Mouse (Mus musculus) gastrocnemius, adult 2 months (tissue): Measurements from ENCODE around the gene Btnl9. TPM values are rescaled to one million over a fixed set of nuclear protein-coding genes. Genes with fewer than 3 reads are reported as not detected.
A peak's percentile ranks its signal among the peaks of the same experiment; 100 is the strongest.

ENCODE experiments used
- DNase-seq: peaks from one replicate; pipeline ENCODE4 v3.0.0; 2022
- H3K27ac ChIP-seq: fragments of 200-600 bp; 2 replicates; pipeline ENCODE4 v1.8.1; 2022; ENCODE audit warnings: mild to moderate bottlenecking
- H3K4me3 ChIP-seq: fragments of 200-600 bp; 2 replicates; pipeline ENCODE4 v1.8.1; 2022; ENCODE audit warnings: mild to moderate bottlenecking, moderate library complexity
- CTCF ChIP-seq: fragments of 200-600 bp; IDR thresholded peaks from 2 replicates; pipeline ENCODE4 v1.8.1; 2022; ENCODE audit warnings: antibody characterized with exemption, mild to moderate bottlenecking, moderate library complexity
- intact Hi-C: fragments of 180-260 bp; cut with DNase I; formaldehyde crosslinking; loops from one replicate; pipeline ENCODE4 v1.15.1; 2025
- long read RNA-seq, 2 experiments: library from polyadenylated mRNA; stranded (forward); transcript quantifications; one replicate each; pipeline ENCODE4 v2.0.0; 2021
- total RNA-seq, 2 experiments: library from RNA; stranded (reverse); gene quantifications; 2 replicates each; pipeline ENCODE4 v1.2.3; 2021

Btnl9 gene
- total RNA-seq = 1 to 10 TPM in 1 of 2 experiments, under 1 TPM in 1; 0.97 to 3.6 TPM
- long read RNA-seq, experiment 1, partial matches to known transcripts = 0 of 1 reads
- long read RNA-seq, experiment 1, other reads (novel, unspliced or antisense) = 1 of 1 reads
- long read RNA-seq, experiment 2, full-length matches to known transcripts = 1 of 1 reads
- long read RNA-seq, experiment 2, partial matches to known transcripts = 0 of 1 reads
- long read RNA-seq, experiment 2, other reads (novel, unspliced or antisense) = 0 of 1 reads

- intact Hi-C loops = no loop called here
- Histone ChIP-seq H3K27ac (peak within 1 kb of the TSS; percentile 46), H3K4me3 (peak within 1 kb of the TSS; percentile 48)
- no peak for TF ChIP-seq CTCF
- no peak for DNase-seq
Observed at GRCm38 (mm10) chr11:49186955-49187488, at the start of gene Btnl9. Gene Btnl9 (minus strand): TSS chr11:49187159.

GRCm38 (mm10) chr11:49235459-49236207, 48.7 kb upstream of the Btnl9 start:
- TF ChIP-seq CTCF = no peak
- Histone ChIP-seq H3K4me3 (no peak overlapping the region), H3K27ac (peak overlapping the region; percentile 59)
- no peak for DNase-seq
- intact Hi-C loops = no loop called here

GRCm38 (mm10) chr11:49232781-49233180, 45.8 kb upstream of the Btnl9 start:
- Histone ChIP-seq H3K27ac (no peak overlapping the region), H3K4me3 (no peak overlapping the region)
- no peak for TF ChIP-seq CTCF
- DNase-seq = no peak
- intact Hi-C loops = no loop called here

GRCm38 (mm10) chr11:49224455-49224854, 37.5 kb upstream of the Btnl9 start:
- intact Hi-C loops = no loop called here
- DNase-seq = no peak
- Histone ChIP-seq H3K4me3 (no peak overlapping the region), H3K27ac (no peak overlapping the region)
- no peak for TF ChIP-seq CTCF

GRCm38 (mm10) chr11:49219271-49219670, 32.3 kb upstream of the Btnl9 start:
- no peak for TF ChIP-seq CTCF
- no peak overlapping the region for H3K4me3 ChIP-seq
- intact Hi-C loops = no loop called here
- H3K27ac ChIP-seq = no peak overlapping the region
- DNase-seq = no peak

DNA sequence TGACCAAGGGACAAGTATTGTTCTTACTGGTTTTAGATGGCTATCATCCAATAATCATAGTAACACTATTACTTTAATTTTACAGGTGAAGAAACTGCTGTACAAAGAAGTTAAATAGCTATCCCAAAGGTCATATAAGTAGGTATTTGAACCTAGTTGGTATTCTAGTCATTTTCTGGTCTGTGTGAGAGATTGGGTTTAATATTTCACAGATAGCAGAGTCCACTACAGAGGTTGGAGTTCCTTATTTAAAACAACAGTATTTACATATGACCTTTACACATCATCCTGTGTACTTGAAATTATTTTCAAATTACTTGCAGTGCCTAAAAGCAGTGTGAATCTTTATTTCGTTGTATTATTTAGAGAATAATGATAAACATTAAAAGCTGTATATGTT, 26.5 kb upstream of the Btnl9 start:
- H3K27ac ChIP-seq = no peak overlapping the region
- intact Hi-C loops = no loop called here
- DNase-seq = no peak
- TF ChIP-seq CTCF = no peak
- H3K4me3 ChIP-seq = no peak overlapping the region

GRCm38 (mm10) chr11:49212577-49212976, 25.6 kb upstream of the Btnl9 start:
- no peak for TF ChIP-seq CTCF
- Histone ChIP-seq H3K27ac (no peak overlapping the region), H3K4me3 (no peak overlapping the region)
- intact Hi-C loops = no loop called here
- no peak for DNase-seq

- intact Hi-C loops = loop anchor here (10.0 kb wide), 1 partner anchor 393 kb away; the partner anchor contains the start of gene Trim41
- no peak overlapping the region for H3K4me3 ChIP-seq
- no peak for TF ChIP-seq CTCF
Observed at GRCm38 (mm10) chr11:49207495-49207894, 20.5 kb upstream of the Btnl9 start.

GRCm38 (mm10) chr11:49205080-49205590, 18.2 kb upstream of the Btnl9 start:
- intact Hi-C loops = loop anchor here (10.0 kb wide), 1 partner anchor 390 kb away; the partner anchor contains the start of gene Trim41
- DNase-seq = no peak
- peak overlapping the region; percentile 2; the same call in 1 of the 2 replicates for H3K4me3 ChIP-seq
- 0 out of 2 replicates have a peak overlapping the region, but pooled peaks have one; percentile 5 for H3K27ac ChIP-seq
- TF ChIP-seq CTCF = no peak

More at GRCm38 (mm10) chr11:49207495-49207894, 20.5 kb upstream of the Btnl9 start:
- no peak overlapping the region for H3K27ac ChIP-seq
- DNase-seq = no peak

- peak overlapping the region; percentile 98 for H3K27ac ChIP-seq
- no peak for TF ChIP-seq CTCF
- intact Hi-C loops = loop anchor here (2.0 to 10.0 kb wide), 2 partner anchors 41 to 389 kb away; partner anchors contain the start of genes Mgat1 and Trim41
- no peak for DNase-seq
- peak overlapping the region; percentile 87 for H3K4me3 ChIP-seq
Observed at GRCm38 (mm10) chr11:49203771-49204497, 17.0 kb upstream of the Btnl9 start.

DNA sequence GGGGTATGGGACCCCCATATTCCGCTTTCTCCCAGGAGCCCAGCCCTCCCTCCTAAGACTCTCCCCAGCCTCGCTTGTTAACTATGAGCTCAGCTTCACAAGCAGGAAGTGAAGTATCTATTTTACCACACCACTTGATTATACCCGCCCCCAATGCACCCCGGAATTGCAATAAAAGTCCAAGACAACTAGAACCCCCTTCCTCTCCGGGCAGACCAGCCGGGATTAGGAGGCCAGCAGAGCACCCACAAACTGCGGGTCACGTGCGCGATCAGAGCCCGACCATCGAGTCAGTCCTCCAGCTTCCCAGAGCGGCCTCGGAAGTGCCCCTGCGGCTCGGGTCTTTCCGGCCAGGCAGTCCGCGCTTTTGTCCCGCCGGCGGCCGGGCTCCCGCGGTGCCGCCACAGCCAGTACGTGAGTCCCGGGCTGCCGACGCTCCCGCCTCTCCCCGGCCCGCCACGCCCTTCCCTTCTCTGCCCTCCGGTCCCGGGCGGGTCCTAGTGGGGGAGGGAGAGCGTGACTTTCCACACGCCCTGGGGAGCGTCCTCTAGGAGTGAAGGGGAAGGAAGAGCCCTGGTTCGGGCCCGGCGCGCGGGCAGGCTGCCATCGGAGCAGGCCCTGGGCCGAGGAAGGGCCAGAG, 16.3 kb upstream of the Btnl9 start, which contains the start of gene Zfp62:
Gene Zfp62 (plus strand): TSS at position 164 of the 640 bp plus-strand sequence.
- TF ChIP-seq CTCF = no peak
- Histone ChIP-seq H3K27ac (peak within 1 kb of the TSS; percentile 98), H3K4me3 (peak within 1 kb of the TSS; percentile 87)
- DNase-seq = peak; percentile 97
- intact Hi-C loops = loop anchor here (2.0 to 10.0 kb wide), 2 partner anchors 42 to 388 kb away; partner anchors contain the start of genes Mgat1 and Trim41
